Mouse (Mus musculus) cerebellum, postnatal 14 days (tissue): ENCODE data around the gene Grid1.
A peak's percentile ranks its signal among the peaks of the same experiment; 100 is the strongest.

ENCODE experiments used
- DNase-seq, 2 experiments: peaks; one replicate each; pipeline ENCODE4 v3.0.0; 2021; ENCODE audit warnings: mixed read lengths in 2 of 2

Grid1 gene

GRCm38 (mm10) chr14:34819919-34820652 is at the start of gene Grid1:
TSS of gene Grid1 (plus strand) at chr14:34820108.
- peak; percentile 48 to 56 for DNase-seq

GRCm38 (mm10) chr14:34770467-34770866 is 49.4 kb upstream of the Grid1 start:
- DNase-seq, result no peak

GRCm38 (mm10) chr14:34771601-34772000 is 48.3 kb upstream of the Grid1 start:
- DNase-seq, result no peak

- DNase-seq, result no peak
Observed at GRCm38 (mm10) chr14:34772132-34772531, 47.8 kb upstream of the Grid1 start.

GRCm38 (mm10) chr14:34773681-34774080 is 46.2 kb upstream of the Grid1 start:
- no peak for DNase-seq

GRCm38 (mm10) chr14:34774231-34774630 is 45.7 kb upstream of the Grid1 start:
- DNase-seq, result no peak

- no peak for DNase-seq
Observed at GRCm38 (mm10) chr14:34776719-34777385, 43.1 kb upstream of the Grid1 start.

GRCm38 (mm10) chr14:34777810-34778209 is 42.1 kb upstream of the Grid1 start:
- peak; percentile 71 to 77 for DNase-seq

- no peak for DNase-seq
Observed at GRCm38 (mm10) chr14:34778760-34779159, 41.1 kb upstream of the Grid1 start.

- peak; percentile 37 for DNase-seq
Observed at GRCm38 (mm10) chr14:34793406-34794037, 26.4 kb upstream of the Grid1 start.

- peak; percentile 93 to 94 for DNase-seq
Observed at GRCm38 (mm10) chr14:34810763-34811489, 9.0 kb upstream of the Grid1 start.

- peak; percentile 45 to 49 for DNase-seq
Observed at GRCm38 (mm10) chr14:34811490-34811808, 8.5 kb upstream of the Grid1 start.

GRCm38 (mm10) chr14:34816301-34816700 is 3.6 kb upstream of the Grid1 start:
- peak in 1 of 2 experiments; percentile 1 for DNase-seq

GRCm38 (mm10) chr14:34818387-34818980 is 1.4 kb upstream of the Grid1 start:
- DNase-seq, result peak; percentile 5 to 8

- peak; percentile 55 to 67 for DNase-seq
Observed at GRCm38 (mm10) chr14:34819121-34819918, 588 bp upstream of the Grid1 start.

- DNase-seq, result peak; percentile 45 to 46
Observed at GRCm38 (mm10) chr14:34820653-34821005, 721 bp downstream of the Grid1 start.

GRCm38 (mm10) chr14:34821131-34821790 is 1.4 kb downstream of the Grid1 start:
- peak; percentile 19 to 27 for DNase-seq

GRCm38 (mm10) chr14:34823136-34823535 is 3.2 kb downstream of the Grid1 start:
- DNase-seq, result peak; percentile 87 to 92

- DNase-seq, result peak; percentile 2 to 6
Observed at GRCm38 (mm10) chr14:34824186-34824585, 4.3 kb downstream of the Grid1 start.

GRCm38 (mm10) chr14:34825902-34826301 is 6.0 kb downstream of the Grid1 start:
- peak in 1 of 2 experiments; percentile 33 for DNase-seq

GRCm38 (mm10) chr14:34829831-34830230 is 9.9 kb downstream of the Grid1 start:
- DNase-seq, result no peak
